Comparison of ENCODE assay signal across 28 mouse cellular contexts in the genomic region with DNA sequence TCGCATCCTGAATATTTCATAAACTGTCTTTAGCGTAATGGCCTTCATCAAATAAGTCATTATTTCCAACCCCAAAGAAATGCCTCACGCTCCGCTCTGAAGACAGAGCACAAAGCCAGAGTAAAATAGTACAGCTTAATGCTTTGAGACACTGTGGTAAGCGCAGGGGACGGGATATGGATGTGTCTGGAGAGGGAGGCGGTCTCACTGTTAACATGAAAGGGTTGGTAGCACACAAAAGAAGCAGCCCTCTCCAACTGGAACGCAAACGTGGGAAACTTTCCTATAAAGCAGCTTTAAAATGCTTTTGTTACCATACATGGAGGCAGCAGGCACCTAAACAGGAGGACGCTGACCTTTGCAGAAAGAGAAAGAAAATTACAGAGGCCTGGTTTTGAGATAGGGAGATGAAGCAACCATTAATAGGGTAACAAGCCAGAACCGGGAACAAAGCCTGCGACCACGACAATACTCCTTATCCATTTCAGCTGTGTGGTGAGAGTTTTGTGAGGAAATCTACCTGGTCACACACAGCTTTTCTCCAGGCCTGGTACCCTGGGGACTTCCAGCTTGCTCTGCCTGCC.
DNase-seq lines count a peak whose midpoint lies in the region; ATAC-seq lines count a peak whose summit lies in the region.
"Had no signal": no experiment of that assay in that cellular context is flagged by ENCODE, and none has a peak within 500 bp of the region (broad histone marks: within the 10 kb centered on the region; RNA-seq: fewer than 3 reads in every experiment).

No protein-coding gene starts in this region.

- no peak overlapping the region for H3K4me3 ChIP-seq in forebrain, embryonic 11.5 days (ENCODE audit: low read depth, low read length)
- H3K4me3 ChIP-seq in forebrain, embryonic 13.5 days = no peak overlapping the region
- no peak overlapping the region for H3K4me3 ChIP-seq in limb, embryonic 12.5 days (replicated peaks)
- H3K4me3 ChIP-seq in midbrain, embryonic 15.5 days = no peak overlapping the region
- H3K4me3 ChIP-seq: embryonic facial prominence, embryonic 13.5 days; heart, embryonic 10.5 days; heart, embryonic 15.5 days; hindbrain, embryonic 12.5 days; liver, embryonic 13.5 days had no signal

- H3K4me2 ChIP-seq in forebrain, embryonic 11.5 days (ENCODE audit: low read depth, low read length, severe bottlenecking) = no peak overlapping the region
- H3K4me2 ChIP-seq in forebrain, embryonic 13.5 days = no peak overlapping the region
- no peak overlapping the region for H3K4me2 ChIP-seq in limb, embryonic 12.5 days
- no peak overlapping the region for H3K4me2 ChIP-seq in midbrain, embryonic 15.5 days
- H3K4me2 ChIP-seq: embryonic facial prominence, embryonic 13.5 days; heart, embryonic 15.5 days; hindbrain, embryonic 12.5 days; liver, embryonic 13.5 days had no signal

- H3K27ac ChIP-seq in forebrain, embryonic 11.5 days (ENCODE audit: low read depth, low read length) = peak overlapping the region; percentile 41
- H3K27ac ChIP-seq in forebrain, embryonic 13.5 days = no peak overlapping the region
- H3K27ac ChIP-seq in limb, embryonic 12.5 days = 0 out of 2 replicates have a peak overlapping the region, but pooled peaks have one; percentile 2
- H3K27ac ChIP-seq in midbrain, embryonic 15.5 days = peak overlapping the region; percentile 12; the same call in 1 of the 2 replicates
- H3K27ac ChIP-seq: embryonic facial prominence, embryonic 13.5 days; heart, embryonic 10.5 days; heart, embryonic 15.5 days; hindbrain, embryonic 12.5 days; liver, embryonic 13.5 days; macrophage; stomach, postnatal 0 days had no signal

- 52% methylated on average over 13 of the region's 13 CpGs for WGBS in forebrain, embryonic 11.5 days
- WGBS in forebrain, embryonic 13.5 days = 26% methylated on average over 13 of the region's 13 CpGs
- 79% methylated on average over 13 of the region's 13 CpGs for WGBS in limb, embryonic 12.5 days
- 27% methylated on average over 13 of the region's 13 CpGs for WGBS in midbrain, embryonic 15.5 days

- no peaks in the 10 kb centered on the region for H3K9me3 ChIP-seq in forebrain, embryonic 11.5 days (ENCODE audit: control insufficient read depth, low read length)
- no peaks in the 10 kb centered on the region for H3K9me3 ChIP-seq in forebrain, embryonic 13.5 days (replicated peaks)
- H3K9me3 ChIP-seq in limb, embryonic 12.5 days = no peaks in the 10 kb centered on the region
- no peaks in the 10 kb centered on the region for H3K9me3 ChIP-seq in midbrain, embryonic 15.5 days
- H3K9me3 ChIP-seq: embryonic facial prominence, embryonic 13.5 days; heart, embryonic 10.5 days; heart, embryonic 15.5 days; hindbrain, embryonic 12.5 days; liver, embryonic 13.5 days had no signal

- peaks cover 3% of the 10 kb centered on the region; the same call in 1 of the 2 replicates for H3K4me1 ChIP-seq in forebrain, embryonic 11.5 days (replicated peaks; ENCODE audit: control insufficient read depth, insufficient read depth, low read length)
- H3K4me1 ChIP-seq in forebrain, embryonic 13.5 days = 0 out of 2 replicates have a peak, but pooled peaks cover 6% of the 10 kb centered on the region
- H3K4me1 ChIP-seq in limb, embryonic 12.5 days (replicated peaks) = 0 out of 2 replicates have a peak, but pooled peaks cover 8% of the 10 kb centered on the region
- H3K4me1 ChIP-seq in midbrain, embryonic 15.5 days = 0 out of 2 replicates have a peak, but pooled peaks cover 4% of the 10 kb centered on the region
- H3K4me1 ChIP-seq: embryonic facial prominence, embryonic 13.5 days; heart, embryonic 10.5 days; heart, embryonic 15.5 days; hindbrain, embryonic 12.5 days; liver, embryonic 13.5 days had no signal

- DNase-seq in forebrain, embryonic 11.5 days (ENCODE audit: low spot score) = no peak
- no peak for DNase-seq in embryo, embryonic 11 days
- DNase-seq in c-Kit-positive CD71-positive TER-119-positive erythroid progenitor cells, embryonic 14.5 days (ENCODE audit: low spot score) = no peak
- no peak for DNase-seq in layer of hippocampus, adult 8-10 months (ENCODE audit: low spot score in 2 of 2)
- DNase-seq: adrenal gland, adult 8-10 months; B cell, adult 2 months; cerebellum, adult 11 months; cerebellum, adult 9-10 months; cerebellum, postnatal 36 days; gastrocnemius, postnatal 10 days; kidney, adult 9 months; kidney, postnatal 14 days; liver, embryonic 13.5 days; lung, adult 18-20 months; right cerebral cortex, postnatal 25 days; thymus, adult 18-20 months; thymus, postnatal 25 days had no signal

- H3K36me3 ChIP-seq in forebrain, embryonic 11.5 days (ENCODE audit: control insufficient read depth, insufficient read depth, low read length) = no peaks in the 10 kb centered on the region
- no peaks in the 10 kb centered on the region for H3K36me3 ChIP-seq in forebrain, embryonic 13.5 days (ENCODE audit: poor library complexity, severe bottlenecking)
- H3K36me3 ChIP-seq in limb, embryonic 12.5 days = no peaks in the 10 kb centered on the region
- H3K36me3 ChIP-seq in midbrain, embryonic 15.5 days (replicated peaks) = no peaks in the 10 kb centered on the region
- H3K36me3 ChIP-seq: embryonic facial prominence, embryonic 13.5 days; heart, embryonic 10.5 days; heart, embryonic 15.5 days; hindbrain, embryonic 12.5 days; liver, embryonic 13.5 days had no signal

- H3K9ac ChIP-seq in forebrain, embryonic 11.5 days (ENCODE audit: low read length) = no peak overlapping the region; the same call in 1 of the 2 replicates
- H3K9ac ChIP-seq in forebrain, embryonic 13.5 days = no peak overlapping the region
- no peak overlapping the region for H3K9ac ChIP-seq in limb, embryonic 12.5 days (replicated peaks)
- H3K9ac ChIP-seq in midbrain, embryonic 15.5 days = no peak overlapping the region
- H3K9ac ChIP-seq: embryonic facial prominence, embryonic 13.5 days; heart, embryonic 15.5 days; hindbrain, embryonic 12.5 days; liver, embryonic 13.5 days had no signal

- H3K27me3 ChIP-seq in forebrain, embryonic 11.5 days (ENCODE audit: control insufficient read depth, insufficient read depth, low read length) = no peaks in the 10 kb centered on the region
- no peaks in the 10 kb centered on the region for H3K27me3 ChIP-seq in forebrain, embryonic 13.5 days
- no peaks in the 10 kb centered on the region for H3K27me3 ChIP-seq in limb, embryonic 12.5 days
- H3K27me3 ChIP-seq in midbrain, embryonic 15.5 days (replicated peaks) = no peaks in the 10 kb centered on the region
- H3K27me3 ChIP-seq: embryonic facial prominence, embryonic 13.5 days; heart, embryonic 15.5 days; hindbrain, embryonic 12.5 days; liver, embryonic 13.5 days had no signal

- ATAC-seq in forebrain, embryonic 11.5 days (replicated peaks; ENCODE audit: low FRiP score) = peak; percentile 71
- ATAC-seq in forebrain, embryonic 13.5 days = peak; percentile 80
- no peak for ATAC-seq in limb, embryonic 12.5 days (ENCODE audit: insufficient number of reproducible peaks, insufficient read depth, low FRiP score, low TSS enrichment, low read depth)
- peak; percentile 89 for ATAC-seq in midbrain, embryonic 15.5 days (replicated peaks)
- ATAC-seq: intestine, embryonic 16.5 days; lung, postnatal 0 days had no signal
